Mouse (Mus musculus): ENCODE data around the gene Phkg1.
A peak's percentile ranks its signal among the peaks of the same experiment; 100 is the strongest.
"Not testable (repeated sequence)": the region's sequence is repeated elsewhere in the genome, so short reads cannot be mapped to it uniquely, and the experiment has no call there.

Phkg1 gene

GRCm38 (mm10) chr5:129907775-129908174 lies 9.4 kb upstream of the Phkg1 start:
- DNase-seq (ENCODE audit: low spot score) = no peak

- peak; percentile 29 for DNase-seq (ENCODE audit: low spot score)
Observed at GRCm38 (mm10) chr5:129895198-129896088, 2.9 kb downstream of the Phkg1 start, which contains the start of gene Zbed5. Gene Zbed5, plus strand, starts transcription at chr5:129895723.

- not testable (repeated sequence) for DNase-seq (ENCODE audit: low spot score)
Observed at GRCm38 (mm10) chr5:129890390-129890789, 8.0 kb downstream of the Phkg1 start.

- peak; percentile 66 for DNase-seq (ENCODE audit: low spot score)
Observed at GRCm38 (mm10) chr5:129886911-129887636, 11.3 kb downstream of the Phkg1 start, which contains the start of gene Chchd2. Gene Chchd2, minus strand, starts transcription at chr5:129887470.

- no peak for DNase-seq (ENCODE audit: low spot score)
Observed at GRCm38 (mm10) chr5:129886271-129886670, 12.1 kb downstream of the Phkg1 start.

GRCm38 (mm10) chr5:129879888-129880287 lies 18.5 kb downstream of the Phkg1 start:
- no peak for DNase-seq (ENCODE audit: low spot score)

GRCm38 (mm10) chr5:129878946-129879345 lies 19.4 kb downstream of the Phkg1 start:
- no peak for DNase-seq (ENCODE audit: low spot score)

- DNase-seq (ENCODE audit: low spot score) = no peak
Observed at GRCm38 (mm10) chr5:129877731-129878455, 20.5 kb downstream of the Phkg1 start.

- no peak for DNase-seq (ENCODE audit: low spot score)
Observed at GRCm38 (mm10) chr5:129875098-129875497, 23.3 kb downstream of the Phkg1 start.

GRCm38 (mm10) chr5:129873942-129874341 lies 24.4 kb downstream of the Phkg1 start:
- no peak for DNase-seq (ENCODE audit: low spot score)

- no peak for DNase-seq (ENCODE audit: low spot score)
Observed at GRCm38 (mm10) chr5:129871238-129871637, 27.1 kb downstream of the Phkg1 start.

- no peak for DNase-seq (ENCODE audit: low spot score)
Observed at GRCm38 (mm10) chr5:129869238-129869995, 28.9 kb downstream of the Phkg1 start.

- DNase-seq (ENCODE audit: low spot score) = no peak
Observed at GRCm38 (mm10) chr5:129865841-129866240, 32.5 kb downstream of the Phkg1 start.

- no peak for DNase-seq (ENCODE audit: low spot score)
Observed at GRCm38 (mm10) chr5:129864467-129864866, 33.9 kb downstream of the Phkg1 start.

- DNase-seq (ENCODE audit: low spot score) = no peak
Observed at GRCm38 (mm10) chr5:129862325-129862724, 36.0 kb downstream of the Phkg1 start.

GRCm38 (mm10) chr5:129856414-129856813 lies 41.9 kb downstream of the Phkg1 start:
- no peak for DNase-seq (ENCODE audit: low spot score)

GRCm38 (mm10) chr5:129855163-129855562 lies 43.2 kb downstream of the Phkg1 start:
- DNase-seq (ENCODE audit: low spot score) = no peak

GRCm38 (mm10) chr5:129847558-129847820 lies 50.9 kb downstream of the Phkg1 start:
- no peak for DNase-seq (ENCODE audit: low spot score)

GRCm38 (mm10) chr5:129846752-129847557 lies 51.4 kb downstream of the Phkg1 start, which contains the start of gene Sumf2:
Gene Sumf2, plus strand, starts transcription at chr5:129846986.
- DNase-seq (ENCODE audit: low spot score) = peak; percentile 82

- DNase-seq (ENCODE audit: low spot score) = no peak
Observed at GRCm38 (mm10) chr5:129844848-129845247, 53.5 kb downstream of the Phkg1 start.

All from urinary bladder, postnatal 10 days (tissue).